Mouse (Mus musculus) hindbrain, postnatal 0 days (tissue): ENCODE measurements around the gene Pglyrp1. TPM values are rescaled to one million over a fixed set of nuclear protein-coding genes. Genes with fewer than 3 reads are reported as not detected.
A peak's percentile ranks its signal among the peaks of the same experiment; 100 is the strongest.

Experiments
- ATAC-seq: fragments of 200-750 bp; cut with Nextera tagmentation; 2 replicates; pipeline ENCODE4 v1.8.0; 2017; ENCODE audit warnings: mild to moderate bottlenecking, moderate TSS enrichment, moderate library complexity
- DNase-seq: peaks from one replicate; pipeline ENCODE4 v3.0.0-alpha.2; 2015; ENCODE audit warnings: low spot score
- H3K27ac ChIP-seq: fragments of 300-500 bp; sonication (generic); 2 replicates; pipeline ENCODE4 v1.5.1; 2014; ENCODE audit warnings: mild to moderate bottlenecking
- H3K27me3 ChIP-seq: fragments of 300-500 bp; sonication (generic); 2 replicates; pipeline ENCODE4 v1.6.1; 2014; ENCODE audit warnings: low read length, mixed read lengths; ENCODE audit not compliant: insufficient read depth
- H3K36me3 ChIP-seq: fragments of 300-500 bp; sonication (generic); 2 replicates; pipeline ENCODE4 v1.6.1; 2014; ENCODE audit warnings: low read length, mixed read lengths; ENCODE audit not compliant: insufficient read depth
- H3K4me1 ChIP-seq: fragments of 300-500 bp; sonication (generic); 2 replicates; pipeline ENCODE4 v1.6.1; 2014; ENCODE audit warnings: antibody characterized with exemption, low read length, mixed read lengths; ENCODE audit not compliant: insufficient read depth
- H3K4me2 ChIP-seq: fragments of 300-500 bp; sonication (generic); 2 replicates; pipeline ENCODE4 v1.6.1; 2014; ENCODE audit warnings: low read depth, mild to moderate bottlenecking, low read length, moderate library complexity, mixed read lengths
- H3K4me3 ChIP-seq: fragments of 300-500 bp; sonication (generic); 2 replicates; pipeline ENCODE4 v1.5.1; 2014; ENCODE audit warnings: low read length
- H3K9ac ChIP-seq: fragments of 300-500 bp; sonication (generic); replicated peaks from 2 replicates; pipeline ENCODE4 v1.6.1; 2014; ENCODE audit warnings: mild to moderate bottlenecking, low read length, moderate library complexity, mixed read lengths
- H3K9me3 ChIP-seq: fragments of 300-500 bp; sonication (generic); 2 replicates; pipeline ENCODE4 v1.6.1; 2016; ENCODE audit warnings: low read length, mixed read lengths
- CTCF ChIP-seq: IDR thresholded peaks from 2 replicates; pipeline ENCODE4 v1.5.1; 2016; ENCODE audit warnings: antibody characterized with exemption, control low read depth, low read depth
- WGBS: fragments of 180-500 bp; shearing (Covaris S2); extraction: QIAGEN DNeasy Blood & Tissue Kit; methylation state at CpG from one replicate; pipeline ENCODE4 v1.1.7; 2014; 5-methylcytosine and 5-hydroxymethylcytosine counted together
- polyA plus RNA-seq: library from polyadenylated mRNA; unstranded; fragments of >200 nt; fragmentation: Nextera tagmentation; extraction: Ambion mirVana; gene quantifications from 2 replicates; pipeline ENCODE4 v1.2.1, GENCODE M21; 2015
- total RNA-seq: library from RNA; depleted of rRNA; stranded (reverse); fragments of >200 nt; gene quantifications from 2 replicates; pipeline ENCODE4 v1.2.3, GENCODE M21; 2014

Pglyrp1 gene
- total and polyA plus RNA-seq, 2 experiments from 2014 or later, result 29.7 to 30.0 TPM

- ATAC-seq, result 0 out of 2 replicates have a peak, but pooled peaks have one; percentile 18
- peak; percentile 76 for TF ChIP-seq CTCF
- DNase-seq, result peak; percentile 72
- no peak overlapping the region for H3K27ac ChIP-seq
- H3K4me3 ChIP-seq, result no peak overlapping the region
- H3K9me3 ChIP-seq, result no peaks in the 10 kb centered on the region
- H3K4me2 ChIP-seq, result no peak overlapping the region
- H3K27me3 ChIP-seq, result no peaks in the 10 kb centered on the region
- H3K36me3 ChIP-seq, result no peaks in the 10 kb centered on the region
- WGBS, result 23% methylated on average over 5 of the region's 5 CpGs
- H3K4me1 ChIP-seq, result peaks cover 13% of the 10 kb centered on the region
- no peak overlapping the region for H3K9ac ChIP-seq
These were observed 25.4 kb downstream of the Pglyrp1 start for GRCm38 (mm10) chr7:18896536-18896935.

DNA sequence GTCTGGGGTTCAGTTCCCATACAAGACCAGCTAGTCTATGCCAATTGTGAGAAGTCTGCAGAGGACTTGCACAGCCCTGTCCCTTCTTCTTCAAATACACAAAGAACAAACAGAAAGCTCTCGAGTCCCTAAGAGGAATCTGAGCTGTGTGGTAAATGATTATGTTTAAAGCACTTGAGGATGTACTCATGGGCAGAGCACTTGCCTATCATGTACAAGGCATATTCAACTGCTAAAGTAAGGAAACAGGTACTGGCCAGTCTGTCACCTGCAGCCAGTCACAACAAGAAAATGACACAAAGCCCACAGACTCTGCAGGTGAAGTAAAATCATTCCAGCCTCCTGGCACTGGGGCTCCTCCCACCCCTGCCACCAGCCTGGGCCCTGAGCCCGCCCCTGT, 29.4 kb downstream of the Pglyrp1 start:
- WGBS, result 88% methylated on average over 2 of the region's 2 CpGs
- H3K4me3 ChIP-seq, result no peak overlapping the region
- no peak for DNase-seq

GRCm38 (mm10) chr7:18902486-18902885, 31.4 kb downstream of the Pglyrp1 start:
- peak; percentile 19 for DNase-seq
- 69% methylated on average over 3 of the region's 3 CpGs for WGBS
- Histone ChIP-seq H3K4me2 (no peak overlapping the region), H3K4me3 (no peak overlapping the region), H3K27me3 (no peaks in the 10 kb centered on the region), H3K27ac (no peak overlapping the region), H3K36me3 (no peaks in the 10 kb centered on the region), H3K9ac (no peak overlapping the region), H3K4me1 (no peaks in the 10 kb centered on the region), H3K9me3 (no peaks in the 10 kb centered on the region)
- peak; percentile 50 for TF ChIP-seq CTCF
- no peak for ATAC-seq

More for the DNA sequence above, 29.4 kb downstream of the Pglyrp1 start:
- H3K36me3 ChIP-seq, result no peaks in the 10 kb centered on the region
- no peak overlapping the region for H3K4me2 ChIP-seq
- no peaks in the 10 kb centered on the region for H3K27me3 ChIP-seq
- H3K9ac ChIP-seq, result no peak overlapping the region
- H3K4me1 ChIP-seq, result no peaks in the 10 kb centered on the region
- H3K9me3 ChIP-seq, result no peaks in the 10 kb centered on the region
- H3K27ac ChIP-seq, result no peak overlapping the region
- TF ChIP-seq CTCF, result no peak
- ATAC-seq, result no peak

- DNase-seq, result no peak
- Histone ChIP-seq H3K27me3 (no peaks in the 10 kb centered on the region), H3K9ac (no peak overlapping the region), H3K9me3 (no peaks in the 10 kb centered on the region), H3K27ac (no peak overlapping the region), H3K4me3 (no peak overlapping the region), H3K4me2 (no peak overlapping the region), H3K36me3 (no peaks in the 10 kb centered on the region), H3K4me1 (0 out of 2 replicates have a peak, but pooled peaks cover 3% of the 10 kb centered on the region)
- no peak for ATAC-seq
- TF ChIP-seq CTCF, result no peak
- WGBS, result 78% methylated on average over 3 of the region's 3 CpGs
These were observed 33.8 kb downstream of the Pglyrp1 start for GRCm38 (mm10) chr7:18904971-18905370.

DNA sequence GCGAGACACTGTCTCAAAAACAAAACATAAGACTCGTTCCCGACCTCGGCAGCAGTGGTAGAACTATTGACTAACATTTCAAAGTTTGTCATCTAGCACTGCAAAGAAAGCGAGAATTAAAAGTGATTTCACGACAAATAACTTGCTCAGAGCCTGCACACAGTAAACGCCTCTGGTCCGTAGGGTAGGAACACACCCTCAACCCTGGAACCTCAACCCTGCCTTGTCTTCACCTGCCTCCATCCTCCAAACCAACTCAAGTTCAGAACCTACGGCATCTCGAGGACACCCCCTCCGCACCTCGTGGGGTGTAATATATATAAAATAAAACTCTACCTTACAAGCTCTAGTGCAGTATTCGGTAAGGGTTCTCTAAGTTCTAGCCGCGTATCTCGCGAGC, 38.7 kb downstream of the Pglyrp1 start:
- H3K4me3 ChIP-seq, result peak overlapping the region; percentile 60
- H3K27ac ChIP-seq, result no peak overlapping the region; the same call in 1 of the 2 replicates
- H3K9ac ChIP-seq, result peak overlapping the region; percentile 45
- 8% methylated on average over 17 of the region's 17 CpGs for WGBS
- H3K4me2 ChIP-seq, result peak overlapping the region; percentile 76
- TF ChIP-seq CTCF, result no peak
- no peaks in the 10 kb centered on the region for H3K9me3 ChIP-seq
- ATAC-seq (no peak), DNase-seq (no peak)
- H3K4me1 ChIP-seq, result 0 out of 2 replicates have a peak, but pooled peaks cover 3% of the 10 kb centered on the region
- H3K27me3 ChIP-seq, result no peaks in the 10 kb centered on the region
- H3K36me3 ChIP-seq, result no peaks in the 10 kb centered on the region

DNA sequence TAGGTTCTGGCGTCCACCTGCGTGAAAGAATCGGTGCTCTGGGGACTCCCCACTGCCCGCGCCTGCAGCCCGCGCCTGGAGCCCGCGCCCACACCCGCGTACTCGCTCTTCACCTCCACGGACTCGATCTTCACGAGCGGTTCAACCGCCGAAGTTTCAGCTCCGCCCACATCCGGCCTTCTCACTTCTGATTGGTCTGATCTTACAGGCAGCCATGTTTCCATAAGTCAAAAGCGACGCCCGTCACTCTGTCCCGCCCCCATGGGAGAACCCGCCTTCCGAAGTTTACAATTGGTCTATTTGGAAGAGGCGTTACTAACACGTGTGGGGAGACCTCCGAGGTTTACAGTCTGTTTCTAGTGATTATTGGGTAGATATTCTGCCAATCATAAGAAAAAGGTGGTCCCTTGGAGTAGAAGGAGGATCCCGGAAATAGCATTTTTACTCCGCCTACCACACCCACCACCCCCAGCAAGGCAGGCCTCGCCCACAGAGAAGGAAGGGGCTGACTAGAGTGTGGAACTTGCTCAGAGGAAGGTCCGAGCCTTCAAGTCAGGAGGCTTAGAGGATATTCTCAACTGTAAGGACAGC, 39.2 kb downstream of the Pglyrp1 start, which contains the start of gene Ccdc61:
Gene Ccdc61, minus strand, starts transcription at position 175 of the 591 bp plus-strand sequence.
- Histone ChIP-seq H3K4me3 (peak within 1 kb of the TSS; percentile 60), H3K4me2 (peak within 1 kb of the TSS; percentile 76), H3K27me3 (no peaks in the 10 kb centered on the region), H3K36me3 (no peaks in the 10 kb centered on the region), H3K9ac (peak within 1 kb of the TSS; percentile 45), H3K4me1 (0 out of 2 replicates have a peak, but pooled peaks cover 3% of the 10 kb centered on the region), H3K27ac (no peak within 1 kb of the TSS; the same call in 1 of the 2 replicates), H3K9me3 (no peaks in the 10 kb centered on the region)
- ATAC-seq (peak; percentile 99), DNase-seq (peak; percentile 99)
- no peak for TF ChIP-seq CTCF
- under 1% methylated on average over 33 of the region's 33 CpGs for WGBS

DNA sequence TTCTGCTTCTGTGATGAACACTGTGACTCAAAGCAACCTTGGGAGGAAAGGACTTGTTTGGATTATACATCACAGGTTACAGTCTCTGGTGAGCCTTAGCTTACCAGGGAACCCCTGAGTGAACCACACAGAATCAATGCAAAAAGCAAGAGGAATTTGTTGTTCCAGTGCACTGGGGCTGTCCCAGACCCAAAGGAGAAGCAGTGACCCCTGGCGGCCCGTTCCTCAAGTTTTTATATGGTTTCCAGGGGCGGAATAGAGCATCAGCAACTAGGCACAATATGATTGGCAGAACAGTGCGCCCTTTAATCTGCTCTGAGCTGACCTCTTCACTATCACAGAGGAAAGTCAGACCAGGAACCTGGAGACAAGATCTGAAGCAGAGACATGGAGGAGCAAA, 45.1 kb downstream of the Pglyrp1 start:
- no peak for ATAC-seq
- Histone ChIP-seq H3K9me3 (no peaks in the 10 kb centered on the region), H3K27ac (no peak overlapping the region), H3K4me1 (peaks cover 5% of the 10 kb centered on the region; the same call in 1 of the 2 replicates), H3K27me3 (no peaks in the 10 kb centered on the region), H3K9ac (no peak overlapping the region), H3K4me2 (no peak overlapping the region), H3K4me3 (no peak overlapping the region), H3K36me3 (no peaks in the 10 kb centered on the region)
- DNase-seq, result no peak
- WGBS, result 68% methylated on average over 4 of the region's 4 CpGs
- peak; percentile 11; the same call in 1 of the 2 replicates for TF ChIP-seq CTCF
